Mouse (Mus musculus): ENCODE results near the gene Vat1. TPM values are rescaled to one million over a fixed set of nuclear protein-coding genes. Genes with fewer than 3 reads are reported as not detected.
A peak's percentile ranks its signal among the peaks of the same experiment; 100 is the strongest.

Vat1 gene
- polyA plus RNA-seq, 1 experiment, result 224 TPM

- Histone ChIP-seq H3K4me3 (replicated peaks; ENCODE audit: extremely low read depth, low read depth, low read length) (peak within 1 kb of the TSS; percentile 69), H3K4me1 (ENCODE audit: control insufficient read depth, insufficient read depth, low read length) (peaks cover 6% of the 10 kb centered on the region; the same call in 1 of the 2 replicates)
- DNase-seq, result peak; percentile 89
- no peak for TF ChIP-seq CTCF (IDR thresholded peaks at IDR 0.05; ENCODE audit: insufficient read depth, low read length)
- TF ChIP-seq POLR2A (IDR thresholded peaks at IDR 0.05; ENCODE audit: borderline replicate concordance, extremely low read depth, low read depth, low read length), result 0 out of 2 replicates have a peak, but pooled peaks have one; percentile 58
- WGBS, result under 1% methylated on average over 45 of the region's 45 CpGs
Measured at GRCm38 (mm10) chr11:101417101-101417855, 48.8 kb downstream of the Vat1 start, which contains the start of gene Aarsd1. Gene Aarsd1 (minus strand): TSS chr11:101417615.

GRCm38 (mm10) chr11:101416433-101417100, 49.5 kb downstream of the Vat1 start:
- no peak for DNase-seq
- WGBS, result 2% methylated on average over 11 of the region's 11 CpGs
- peak overlapping the region; percentile 69 for H3K4me3 ChIP-seq (replicated peaks; ENCODE audit: extremely low read depth, low read depth, low read length)

GRCm38 (mm10) chr11:101415306-101415705, 50.7 kb downstream of the Vat1 start:
- no peak for TF ChIP-seq CTCF (IDR thresholded peaks at IDR 0.05; ENCODE audit: insufficient read depth, low read length)
- TF ChIP-seq POLR2A (IDR thresholded peaks at IDR 0.05; ENCODE audit: borderline replicate concordance, extremely low read depth, low read depth, low read length), result no peak
- WGBS, result 87% methylated on average over 2 of the region's 2 CpGs
- no peak overlapping the region for H3K4me3 ChIP-seq (replicated peaks; ENCODE audit: extremely low read depth, low read depth, low read length)
- DNase-seq, result no peak
- peaks cover 6% of the 10 kb centered on the region; the same call in 1 of the 2 replicates for H3K4me1 ChIP-seq (ENCODE audit: control insufficient read depth, insufficient read depth, low read length)

More at GRCm38 (mm10) chr11:101416433-101417100, 49.5 kb downstream of the Vat1 start:
- H3K4me1 ChIP-seq (ENCODE audit: control insufficient read depth, insufficient read depth, low read length), result peaks cover 6% of the 10 kb centered on the region; the same call in 1 of the 2 replicates
- TF ChIP-seq CTCF (IDR thresholded peaks at IDR 0.05; ENCODE audit: insufficient read depth, low read length) (no peak), POLR2A (IDR thresholded peaks at IDR 0.05; ENCODE audit: borderline replicate concordance, extremely low read depth, low read depth, low read length) (no peak)

Other genes with a start within 250 kb of the Vat1 start
- 38.9 and 50.1 TPM in 2 replicates for gene Ezh1, start 239.8 kb downstream of the Vat1 start, polyA plus RNA-seq (2012; rRNA removed)
- gene Ramp2, start 220.2 kb downstream of the Vat1 start, polyA plus RNA-seq (2012; rRNA removed), result 710 and 828 TPM in 2 replicates
- gene Vps25, start 212.5 kb downstream of the Vat1 start, polyA plus RNA-seq (2012; rRNA removed), result 82.9 and 97.4 TPM in 2 replicates
- 6.5 and 10.4 TPM in 2 replicates for gene Wnk4, start 205.7 kb downstream of the Vat1 start, polyA plus RNA-seq (2012; rRNA removed)
- gene Cntd1, start 187.2 kb downstream of the Vat1 start, polyA plus RNA-seq (2012; rRNA removed), result 0.22 and 0.59 TPM in 2 replicates
- 194 and 283 TPM in 2 replicates for gene Coa3, start 187.1 kb downstream of the Vat1 start, polyA plus RNA-seq (2012; rRNA removed)
- 70.3 and 97.9 TPM in 2 replicates for gene Becn1, start 163.9 kb downstream of the Vat1 start, polyA plus RNA-seq (2012; rRNA removed)
- gene Psme3, start 150.0 kb downstream of the Vat1 start, polyA plus RNA-seq (2012; rRNA removed), result 30.6 and 40.4 TPM in 2 replicates
- gene Aoc2, start 141.2 kb downstream of the Vat1 start, polyA plus RNA-seq (2012; rRNA removed), result 3.3 and 3.6 TPM in 2 replicates
- 11.5 and 15.3 TPM in 2 replicates for gene Aoc3, start 135.6 kb downstream of the Vat1 start, polyA plus RNA-seq (2012; rRNA removed)
- 0.13 TPM in 1 of 2 replicates, not detected in the other for gene G6pc, start 98.7 kb downstream of the Vat1 start, polyA plus RNA-seq (2012; rRNA removed)
- gene Aarsd1, start 48.6 kb downstream of the Vat1 start, polyA plus RNA-seq (2012; rRNA removed), result 20.5 and 20.9 TPM in 2 replicates
- gene Gm27029, start 41.4 kb downstream of the Vat1 start, polyA plus RNA-seq (2012; rRNA removed), result 0.22 and 0.36 TPM in 2 replicates
- 21.7 and 22.4 TPM in 2 replicates for gene Rundc1, start 41.1 kb downstream of the Vat1 start, polyA plus RNA-seq (2012; rRNA removed)
- 1.7 and 5.3 TPM in 2 replicates for gene Ptges3l, start 40.9 kb downstream of the Vat1 start, polyA plus RNA-seq (2012; rRNA removed)
- 221 and 297 TPM in 2 replicates for gene Rpl27, start 23.9 kb downstream of the Vat1 start, polyA plus RNA-seq (2012; rRNA removed)
- 57.9 and 76.4 TPM in 2 replicates for gene Ifi35, start 17.8 kb downstream of the Vat1 start, polyA plus RNA-seq (2012; rRNA removed)
- gene Rnd2, start 1.2 kb downstream of the Vat1 start, polyA plus RNA-seq (2012; rRNA removed), result 14.8 and 17.7 TPM in 2 replicates
- 0.25 and 0.28 TPM in 2 replicates for gene Brca1, start 85.7 kb upstream of the Vat1 start, polyA plus RNA-seq (2012; rRNA removed)
- 100 and 116 TPM in 2 replicates for gene Nbr1, start 85.9 kb upstream of the Vat1 start, polyA plus RNA-seq (2012; rRNA removed)
- gene Tmem106a, start 116.0 kb upstream of the Vat1 start, polyA plus RNA-seq (2012; rRNA removed), result 32.1 and 41.1 TPM in 2 replicates
- gene Gm11634, start 133.0 kb upstream of the Vat1 start, polyA plus RNA-seq (2012; rRNA removed), result not detected in 2 replicates
- 21.8 and 26.9 TPM in 2 replicates for gene Rdm1, start 161.0 kb upstream of the Vat1 start, polyA plus RNA-seq (2012; rRNA removed)
- 40.1 and 67.8 TPM in 2 replicates for gene Arl4d, start 199.3 kb upstream of the Vat1 start, polyA plus RNA-seq (2012; rRNA removed)